Mouse (Mus musculus) intestine, embryonic 16.5 days (tissue): Measurements from ENCODE around the gene Tbc1d16. TPM values are rescaled to one million over a fixed set of nuclear protein-coding genes. Genes with fewer than 3 reads are reported as not detected.

Experiments
- ATAC-seq: fragments of 200-750 bp; cut with Nextera tagmentation; 2 replicates; pipeline ENCODE4 v1.8.0; 2017; ENCODE audit warnings: moderate TSS enrichment, moderate library complexity
- H3K27ac ChIP-seq: fragments of 300-500 bp; sonication (generic); 2 replicates; pipeline ENCODE4 v1.5.1; 2014; ENCODE audit warnings: mild to moderate bottlenecking, low read length
- H3K27me3 ChIP-seq: fragments of 300-500 bp; sonication (generic); replicated peaks from 2 replicates; pipeline ENCODE4 v1.6.1; 2014; ENCODE audit warnings: low read length, control low read depth, mixed read lengths; ENCODE audit not compliant: control insufficient read depth, insufficient read depth
- H3K36me3 ChIP-seq: fragments of 300-500 bp; sonication (generic); 2 replicates; pipeline ENCODE4 v1.6.1; 2014; ENCODE audit warnings: low read length, control low read depth; ENCODE audit not compliant: control insufficient read depth, insufficient read depth
- H3K4me1 ChIP-seq: fragments of 300-500 bp; sonication (generic); 2 replicates; pipeline ENCODE4 v1.6.1; 2014; ENCODE audit warnings: low read length, control low read depth, mixed read lengths; ENCODE audit not compliant: control insufficient read depth, insufficient read depth
- H3K4me2 ChIP-seq: fragments of 300-500 bp; sonication (generic); 2 replicates; pipeline ENCODE4 v1.6.1; 2014; ENCODE audit warnings: low read depth, low read length, control low read depth
- H3K4me3 ChIP-seq: fragments of 300-500 bp; sonication (generic); 2 replicates; pipeline ENCODE4 v1.5.1; 2014; ENCODE audit warnings: mild to moderate bottlenecking, low read length
- H3K9ac ChIP-seq: fragments of 300-500 bp; sonication (generic); 2 replicates; pipeline ENCODE4 v1.6.1; 2014; ENCODE audit warnings: low read depth, low read length
- H3K9me3 ChIP-seq: fragments of 300-500 bp; sonication (generic); 2 replicates; pipeline ENCODE4 v1.6.1; 2016; ENCODE audit warnings: low read length, control low read depth; ENCODE audit not compliant: control insufficient read depth
- WGBS: fragments of 180-500 bp; shearing (Covaris S2); extraction: QIAGEN DNeasy Blood & Tissue Kit; methylation state at CpG from one replicate; pipeline ENCODE4 v1.1.7; 2014; 5-methylcytosine and 5-hydroxymethylcytosine counted together
- polyA plus RNA-seq: library from polyadenylated mRNA; unstranded; fragments of >200 nt; fragmentation: Nextera tagmentation; extraction: Ambion mirVana; gene quantifications from 2 replicates; pipeline ENCODE4 v1.2.1, GENCODE M21; 2015

Tbc1d16 gene
- polyA plus RNA-seq, 1 experiment from 2014 or later: 12.7 TPM

DNA sequence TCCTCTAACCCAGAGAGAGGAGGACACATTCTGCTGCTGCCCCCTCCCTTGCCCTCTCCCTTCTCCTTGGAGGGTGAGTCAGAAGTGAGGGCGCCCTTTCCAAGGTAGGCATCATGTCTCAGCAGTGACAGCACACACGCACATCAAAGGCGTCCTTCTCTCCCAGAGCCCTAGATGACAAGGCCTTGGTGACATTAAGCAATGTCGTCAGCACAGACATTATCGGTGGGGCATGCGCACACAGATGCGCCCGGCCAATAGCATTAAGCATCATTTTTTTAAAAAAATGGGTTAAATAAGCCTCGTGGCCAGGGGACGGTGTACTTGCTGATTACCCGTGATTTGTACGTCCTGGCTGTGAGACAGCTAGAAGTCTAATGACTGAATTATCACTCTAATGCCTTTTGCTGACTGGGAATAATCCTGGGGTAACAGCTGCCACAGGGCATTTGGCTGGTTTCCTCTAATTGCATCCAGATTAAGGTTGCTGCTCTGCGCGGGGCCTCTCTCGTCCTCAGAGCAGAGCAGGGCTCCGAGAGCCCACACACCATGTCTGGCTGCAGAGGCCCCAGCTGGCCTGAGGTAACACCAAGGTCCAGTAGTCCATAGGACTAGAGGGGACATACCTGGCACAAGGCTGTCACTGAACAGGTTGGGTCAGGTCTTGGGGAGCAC is 83.4 kb downstream of the Tbc1d16 start:
- ATAC-seq: peak; percentile 37; the same call in 1 of the 2 replicates
- no peak overlapping the region for H3K9ac ChIP-seq
- H3K27me3 ChIP-seq: no peaks in the 10 kb centered on the region
- no peaks in the 10 kb centered on the region for H3K9me3 ChIP-seq
- 75% methylated on average over 16 of the region's 16 CpGs for WGBS
- H3K36me3 ChIP-seq: peaks cover 5% of the 10 kb centered on the region; the same call in 1 of the 2 replicates
- H3K4me2 ChIP-seq: no peak overlapping the region
- H3K4me3 ChIP-seq: no peak overlapping the region
- H3K4me1 ChIP-seq: peaks cover 16% of the 10 kb centered on the region
- no peak overlapping the region for H3K27ac ChIP-seq

DNA sequence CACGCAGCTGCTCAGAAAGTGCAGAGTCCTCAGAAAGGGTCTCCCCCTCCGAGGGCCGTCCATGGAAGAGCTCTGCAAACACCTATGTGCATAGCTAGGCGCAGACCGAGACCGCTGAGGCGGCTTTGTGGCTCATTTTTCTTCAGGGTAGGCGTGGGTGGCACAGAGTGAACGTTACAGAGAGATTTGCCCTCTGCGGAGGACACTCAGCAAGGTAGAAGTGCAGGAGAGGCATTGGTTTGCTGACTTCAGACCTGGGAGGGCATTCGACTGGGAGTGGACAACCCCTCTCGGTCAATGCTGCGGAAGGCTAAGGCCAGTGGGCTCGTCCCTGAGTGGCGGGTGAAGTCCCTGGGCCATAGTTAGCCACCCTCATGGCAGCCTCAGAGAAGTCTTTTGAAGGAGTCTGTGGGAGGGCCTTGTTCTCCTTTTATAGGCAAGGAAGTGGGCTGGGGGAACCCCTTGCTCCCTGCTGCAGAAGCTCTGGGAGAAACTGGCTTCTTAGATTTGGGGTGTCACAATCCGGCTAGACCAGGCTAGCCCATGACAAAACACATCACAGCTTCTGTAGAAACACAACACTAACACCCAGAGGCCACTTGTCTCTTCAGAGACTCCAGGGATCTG is 84.8 kb downstream of the Tbc1d16 start:
- Histone ChIP-seq H3K36me3 (peaks cover 2% of the 10 kb centered on the region; the same call in 1 of the 2 replicates), H3K4me3 (no peak overlapping the region), H3K4me1 (peaks cover 16% of the 10 kb centered on the region), H3K27ac (no peak overlapping the region), H3K4me2 (no peak overlapping the region), H3K9ac (no peak overlapping the region), H3K27me3 (no peaks in the 10 kb centered on the region), H3K9me3 (no peaks in the 10 kb centered on the region)
- 87% methylated on average over 16 of the region's 16 CpGs for WGBS
- ATAC-seq: no peak

DNA sequence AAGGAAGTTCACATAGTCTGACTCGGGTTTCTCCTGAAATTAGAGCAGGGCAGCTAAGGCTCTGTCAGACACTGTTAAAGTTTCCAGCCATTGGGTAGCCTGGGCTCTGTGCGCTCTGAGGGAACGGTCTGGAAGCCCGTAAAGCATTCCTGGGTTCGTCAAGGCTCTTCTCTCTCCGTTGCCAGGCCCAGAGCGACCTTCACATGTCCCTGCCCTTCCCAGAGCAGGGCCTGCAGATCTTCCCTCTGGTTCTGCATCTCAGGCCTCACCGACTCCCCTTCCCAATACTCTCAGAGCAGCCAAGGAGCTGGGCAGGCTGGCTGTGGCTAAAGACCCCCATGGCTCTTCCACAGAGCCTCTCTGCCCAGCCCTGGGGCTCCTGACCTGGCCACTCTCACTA is 85.7 kb downstream of the Tbc1d16 start:
- Histone ChIP-seq H3K4me2 (no peak overlapping the region), H3K27me3 (no peaks in the 10 kb centered on the region), H3K4me1 (peaks cover 25% of the 10 kb centered on the region), H3K9me3 (no peaks in the 10 kb centered on the region), H3K9ac (no peak overlapping the region), H3K36me3 (no peaks in the 10 kb centered on the region), H3K27ac (no peak overlapping the region), H3K4me3 (no peak overlapping the region)
- 88% methylated on average over 8 of the region's 8 CpGs for WGBS
- ATAC-seq: no peak

DNA sequence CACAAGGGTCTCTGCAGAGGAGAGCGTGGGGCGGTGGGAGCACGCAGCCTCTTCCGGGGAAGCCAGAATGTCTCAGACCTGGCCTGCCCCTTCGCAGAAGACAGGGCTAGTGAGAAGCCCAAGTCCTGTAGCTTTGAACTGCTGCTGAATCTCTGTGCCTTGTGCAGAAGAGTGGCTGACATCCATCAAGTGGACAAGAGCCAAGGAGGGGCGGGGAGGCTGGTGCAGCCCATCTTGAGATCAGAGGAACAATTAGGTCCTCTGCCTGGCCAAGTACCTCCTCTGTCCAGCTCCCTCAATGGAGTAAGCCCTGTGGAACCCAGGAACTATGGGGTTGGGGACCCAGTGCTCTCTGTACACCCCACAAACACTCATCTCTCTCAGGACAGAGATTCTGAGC is 89.3 kb downstream of the Tbc1d16 start:
- Histone ChIP-seq H3K4me3 (no peak overlapping the region), H3K9ac (no peak overlapping the region), H3K27ac (no peak overlapping the region), H3K9me3 (no peaks in the 10 kb centered on the region), H3K27me3 (no peaks in the 10 kb centered on the region), H3K36me3 (no peaks in the 10 kb centered on the region), H3K4me2 (no peak overlapping the region), H3K4me1 (peaks cover 35% of the 10 kb centered on the region)
- ATAC-seq: no peak
- 81% methylated on average over 6 of the region's 6 CpGs for WGBS

- H3K4me1 ChIP-seq: peaks cover 39% of the 10 kb centered on the region
- H3K27ac ChIP-seq: no peak overlapping the region
- H3K9me3 ChIP-seq: no peaks in the 10 kb centered on the region
- no peak overlapping the region for H3K4me3 ChIP-seq
- no peaks in the 10 kb centered on the region for H3K27me3 ChIP-seq
- ATAC-seq: no peak
- H3K4me2 ChIP-seq: no peak overlapping the region
- 59% methylated on average over 9 of the region's 9 CpGs for WGBS
- no peak overlapping the region for H3K9ac ChIP-seq
- no peaks in the 10 kb centered on the region for H3K36me3 ChIP-seq
Observed at GRCm38 (mm10) chr11:119138205-119138604, 90.1 kb downstream of the Tbc1d16 start.

GRCm38 (mm10) chr11:119134586-119134985 is 93.7 kb downstream of the Tbc1d16 start:
- Histone ChIP-seq H3K4me2 (peak overlapping the region; percentile 26), H3K4me1 (peaks cover 48% of the 10 kb centered on the region), H3K4me3 (no peak overlapping the region), H3K36me3 (no peaks in the 10 kb centered on the region), H3K27me3 (no peaks in the 10 kb centered on the region), H3K9ac (peak overlapping the region; percentile 49), H3K27ac (peak overlapping the region; percentile 70), H3K9me3 (peaks cover 6% of the 10 kb centered on the region; the same call in 1 of the 2 replicates)
- ATAC-seq: peak; percentile 68
- 44% methylated on average over 17 of the region's 17 CpGs for WGBS

DNA sequence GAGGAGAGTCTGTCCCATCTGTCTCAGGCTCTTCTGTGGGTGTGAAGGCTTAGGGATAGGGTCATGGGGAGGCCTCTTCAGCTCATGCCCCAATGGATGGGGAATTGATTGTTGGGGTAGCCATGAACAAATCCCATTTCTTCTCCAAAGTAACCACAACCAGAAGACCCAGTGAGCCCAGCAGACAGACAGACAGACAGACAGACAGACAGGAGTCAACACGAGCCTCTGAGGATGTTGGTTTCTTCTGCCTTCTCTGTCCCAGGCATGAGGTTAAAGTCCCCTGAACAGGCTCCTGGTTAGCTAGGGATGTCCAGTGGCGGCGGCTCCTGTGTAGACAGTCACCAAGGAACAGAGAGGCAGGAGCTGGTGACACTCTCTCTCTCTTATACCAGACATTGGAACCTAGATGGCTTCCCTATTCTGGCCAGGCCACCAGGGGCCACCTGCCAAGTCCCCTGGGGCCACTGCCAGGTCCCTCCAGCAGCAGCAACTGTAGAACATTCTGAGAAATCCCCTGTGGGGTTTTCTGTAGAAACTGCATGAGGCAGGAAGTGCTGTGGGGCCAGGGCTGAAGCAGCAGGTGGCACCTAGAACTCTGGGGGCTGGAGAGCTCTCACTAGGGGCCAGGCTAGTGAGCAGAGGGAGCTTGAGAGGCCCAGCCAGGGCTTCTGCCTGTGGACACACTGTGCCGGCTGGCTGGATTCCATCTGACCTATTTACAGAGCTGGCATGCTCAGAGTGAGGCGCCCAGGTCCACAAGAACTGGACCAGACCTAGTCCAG is 94.7 kb downstream of the Tbc1d16 start:
- 54% methylated on average over 5 of the region's 5 CpGs for WGBS

DNA sequence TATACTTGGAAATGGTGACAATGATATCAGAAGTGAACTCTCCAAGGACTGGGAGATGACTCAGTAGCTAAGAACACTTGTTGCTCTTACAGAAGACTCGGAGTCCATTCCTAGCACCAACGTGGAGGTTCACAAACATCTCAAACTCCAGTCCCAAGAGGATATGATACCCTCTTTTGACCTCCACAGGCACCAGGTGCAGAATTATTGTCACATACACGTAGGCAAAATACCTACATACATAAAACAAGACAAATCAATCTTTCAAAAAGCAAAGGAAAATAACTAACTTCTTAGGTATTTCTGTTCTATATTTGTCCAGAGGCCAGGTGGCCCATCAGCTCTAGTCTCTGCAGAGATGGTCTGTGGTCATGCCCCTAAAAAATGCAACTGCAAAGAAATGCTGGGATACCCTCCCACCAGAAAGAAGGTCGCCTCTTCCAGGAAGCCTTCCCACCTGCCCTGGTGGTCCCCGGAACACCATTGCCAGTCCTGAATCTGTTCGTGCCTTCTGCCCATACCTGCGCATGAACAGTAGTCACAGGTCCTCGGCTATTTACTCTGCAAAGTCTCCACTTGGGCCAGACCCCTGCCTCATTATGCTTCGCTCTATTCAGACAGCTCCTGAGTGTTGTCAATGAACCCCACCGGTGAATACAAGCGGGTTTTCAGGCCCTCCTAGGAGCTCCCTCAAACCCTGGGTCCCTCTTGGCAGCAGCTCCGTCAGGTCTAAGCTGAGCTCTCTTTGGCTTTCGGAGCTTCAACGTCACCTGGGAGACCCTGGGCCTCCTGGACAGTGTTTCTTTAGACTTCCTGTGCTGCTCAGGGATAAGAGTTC is 95.9 kb downstream of the Tbc1d16 start:
- H3K36me3 ChIP-seq: no peaks in the 10 kb centered on the region
- no peak overlapping the region for H3K4me3 ChIP-seq
- no peak overlapping the region for H3K4me2 ChIP-seq
- 82% methylated on average over 14 of the region's 14 CpGs for WGBS
- H3K27me3 ChIP-seq: no peaks in the 10 kb centered on the region
- peaks cover 58% of the 10 kb centered on the region for H3K4me1 ChIP-seq
- H3K27ac ChIP-seq: no peak overlapping the region
- no peak overlapping the region for H3K9ac ChIP-seq
- no peak for ATAC-seq
- H3K9me3 ChIP-seq: peaks cover 6% of the 10 kb centered on the region; the same call in 1 of the 2 replicates

More for the DNA sequence above, 94.7 kb downstream of the Tbc1d16 start:
- Histone ChIP-seq H3K9me3 (peaks cover 6% of the 10 kb centered on the region; the same call in 1 of the 2 replicates), H3K4me2 (no peak overlapping the region), H3K36me3 (no peaks in the 10 kb centered on the region), H3K4me1 (peaks cover 57% of the 10 kb centered on the region), H3K27ac (peak overlapping the region; percentile 70), H3K27me3 (no peaks in the 10 kb centered on the region), H3K9ac (peak overlapping the region; percentile 51), H3K4me3 (no peak overlapping the region)
- peak; percentile 24; the same call in 1 of the 2 replicates for ATAC-seq
